Mouse (Mus musculus) lung, embryonic 15.5 days (tissue): ENCODE measurements around the gene Wdfy2. TPM values are rescaled to one million over a fixed set of nuclear protein-coding genes. Genes with fewer than 3 reads are reported as not detected.

Source experiments
- ATAC-seq: fragments of 200-750 bp; cut with Nextera tagmentation; 2 replicates; pipeline ENCODE4 v1.8.0; 2017; ENCODE audit warnings: moderate number of reproducible peaks, borderline replicate concordance; ENCODE audit not compliant: low FRiP score, low TSS enrichment; ENCODE audit errors: extremely low read depth
- H3K27ac ChIP-seq: fragments of 300-500 bp; sonication (generic); 2 replicates; pipeline ENCODE4 v1.5.1; 2015; ENCODE audit warnings: moderate library complexity, mild to moderate bottlenecking, inconsistent platforms
- H3K27me3 ChIP-seq: fragments of 300-500 bp; sonication (generic); 2 replicates; pipeline ENCODE4 v1.6.1; 2015; ENCODE audit warnings: inconsistent platforms
- H3K36me3 ChIP-seq: fragments of 300-500 bp; sonication (generic); 2 replicates; pipeline ENCODE4 v1.6.1; 2015; ENCODE audit warnings: inconsistent platforms
- H3K4me1 ChIP-seq: fragments of 300-500 bp; sonication (generic); 2 replicates; pipeline ENCODE4 v1.6.1; 2015; ENCODE audit warnings: inconsistent platforms
- H3K4me2 ChIP-seq: fragments of 300-500 bp; sonication (generic); 2 replicates; pipeline ENCODE4 v1.6.1; 2015; ENCODE audit warnings: inconsistent platforms, mild to moderate bottlenecking, moderate library complexity
- H3K4me3 ChIP-seq: fragments of 300-500 bp; sonication (generic); 2 replicates; pipeline ENCODE4 v1.5.1; 2015; ENCODE audit warnings: mild to moderate bottlenecking, inconsistent platforms
- H3K9ac ChIP-seq: fragments of 300-500 bp; sonication (generic); 2 replicates; pipeline ENCODE4 v1.6.1; 2015; ENCODE audit warnings: inconsistent platforms
- H3K9me3 ChIP-seq: fragments of 300-500 bp; sonication (generic); 2 replicates; pipeline ENCODE4 v1.6.1; 2016; ENCODE audit warnings: inconsistent platforms
- WGBS: fragments of 180-500 bp; shearing (Covaris S2); methylation state at CpG from one replicate; pipeline ENCODE4 v1.1.7; 2015; 5-methylcytosine and 5-hydroxymethylcytosine counted together
- polyA plus RNA-seq: library from polyadenylated mRNA; unstranded; fragments of >200 nt; fragmentation: Nextera tagmentation; extraction: Ambion mirVana; gene quantifications from 2 replicates; pipeline ENCODE4 v1.2.1, GENCODE M21; 2015

Gene Wdfy2
- polyA plus RNA-seq, 1 experiment from 2014 or later, result 6.2 TPM

GRCm38 (mm10) chr14:62867576-62867975, 30.1 kb downstream of the Wdfy2 start:
- Histone ChIP-seq H3K4me2 (no peak overlapping the region), H3K27me3 (no peaks in the 10 kb centered on the region), H3K27ac (no peak overlapping the region), H3K9ac (no peak overlapping the region), H3K4me3 (no peak overlapping the region), H3K36me3 (no peaks in the 10 kb centered on the region), H3K4me1 (peaks cover 22% of the 10 kb centered on the region), H3K9me3 (no peaks in the 10 kb centered on the region)
- ATAC-seq, result no peak
- WGBS, result 74% methylated on average over 1 of the region's 1 CpGs

GRCm38 (mm10) chr14:62868254-62868653, 30.8 kb downstream of the Wdfy2 start:
- H3K4me2 ChIP-seq, result no peak overlapping the region
- whole genome bisulfite sequencing, result 21% methylated on average over 3 of the region's 3 CpGs
- no peak overlapping the region for H3K9ac ChIP-seq
- no peaks in the 10 kb centered on the region for H3K36me3 ChIP-seq
- no peaks in the 10 kb centered on the region for H3K9me3 ChIP-seq
- peaks cover 22% of the 10 kb centered on the region for H3K4me1 ChIP-seq
- no peak overlapping the region for H3K27ac ChIP-seq
- no peak overlapping the region for H3K4me3 ChIP-seq
- H3K27me3 ChIP-seq, result no peaks in the 10 kb centered on the region
- ATAC-seq, result peak; percentile 39; the same call in 1 of the 2 replicates

DNA sequence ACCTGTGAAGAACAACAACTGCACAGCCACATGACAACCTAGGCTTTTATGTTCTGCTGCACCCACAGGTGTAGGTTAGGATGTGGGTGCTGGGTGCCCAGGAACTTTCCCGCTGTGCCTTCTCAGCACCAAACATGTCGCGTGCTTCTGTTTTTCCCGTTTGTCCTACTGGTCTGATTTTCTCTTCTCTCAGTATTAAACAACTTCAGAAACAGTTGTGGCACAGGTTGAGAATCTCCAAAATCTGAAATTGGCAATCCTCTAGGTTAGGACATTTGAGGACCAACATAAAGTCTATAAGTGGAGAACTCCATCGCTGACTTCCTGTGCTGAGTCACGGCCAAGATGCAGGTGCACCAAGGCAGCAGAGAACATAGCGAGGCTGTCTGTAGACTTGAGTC, 32.8 kb downstream of the Wdfy2 start:
- Histone ChIP-seq H3K36me3 (no peaks in the 10 kb centered on the region), H3K9me3 (no peaks in the 10 kb centered on the region), H3K4me3 (no peak overlapping the region), H3K9ac (no peak overlapping the region), H3K4me1 (peaks cover 19% of the 10 kb centered on the region), H3K4me2 (no peak overlapping the region), H3K27me3 (no peaks in the 10 kb centered on the region), H3K27ac (no peak overlapping the region)
- no peak for ATAC-seq
- WGBS, result 96% methylated on average over 7 of the region's 7 CpGs

GRCm38 (mm10) chr14:62871431-62871830, 34.0 kb downstream of the Wdfy2 start:
- Histone ChIP-seq H3K4me2 (no peak overlapping the region), H3K4me1 (peaks cover 17% of the 10 kb centered on the region), H3K27ac (no peak overlapping the region), H3K4me3 (no peak overlapping the region), H3K36me3 (no peaks in the 10 kb centered on the region), H3K27me3 (no peaks in the 10 kb centered on the region), H3K9ac (no peak overlapping the region), H3K9me3 (no peaks in the 10 kb centered on the region)
- no peak for ATAC-seq
- WGBS, result 75% methylated on average over 5 of the region's 5 CpGs

DNA sequence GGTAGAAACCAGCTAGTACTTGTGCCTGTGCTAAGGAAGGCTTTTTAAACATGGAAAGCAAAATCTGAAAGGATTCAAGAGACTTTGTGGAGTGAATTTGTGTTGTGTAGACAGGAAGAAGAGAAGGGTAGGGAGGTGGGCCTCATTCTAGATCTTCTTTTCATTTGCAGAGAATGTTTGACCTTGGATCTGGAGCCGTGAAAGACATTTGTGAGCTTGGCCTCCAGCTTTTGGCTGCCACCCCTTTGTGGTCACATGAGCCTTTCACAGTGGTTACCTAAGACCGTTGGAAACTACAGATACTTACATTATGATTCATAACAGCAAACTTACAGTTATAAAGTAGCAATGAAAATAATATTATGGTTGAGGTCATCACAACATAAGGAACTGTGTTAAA, 34.5 kb downstream of the Wdfy2 start:
- WGBS, result 69% methylated on average over 2 of the region's 2 CpGs
- Histone ChIP-seq H3K9ac (no peak overlapping the region), H3K4me3 (no peak overlapping the region), H3K4me2 (no peak overlapping the region), H3K27me3 (no peaks in the 10 kb centered on the region), H3K9me3 (no peaks in the 10 kb centered on the region), H3K27ac (no peak overlapping the region), H3K4me1 (peaks cover 16% of the 10 kb centered on the region), H3K36me3 (no peaks in the 10 kb centered on the region)
- ATAC-seq, result no peak

DNA sequence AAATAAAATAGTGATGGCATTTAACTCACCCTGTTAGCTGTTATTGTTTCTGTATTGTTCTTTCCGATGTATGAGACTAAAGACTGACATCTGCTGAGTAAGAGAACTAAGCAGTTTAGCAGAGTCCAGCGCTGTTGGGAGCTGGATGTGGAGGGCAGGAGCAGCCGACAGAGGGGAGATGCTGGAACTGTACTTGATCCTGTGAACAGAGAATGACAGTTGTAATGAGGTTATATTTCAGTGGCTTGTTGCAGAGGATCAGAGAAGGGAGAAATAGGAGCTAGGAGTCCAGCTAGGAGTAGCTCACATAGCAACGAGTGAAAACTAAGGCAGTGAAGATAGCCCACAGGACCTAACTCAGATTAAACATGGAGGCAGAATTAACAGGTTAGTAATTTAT, 36.3 kb downstream of the Wdfy2 start:
- Histone ChIP-seq H3K4me2 (no peak overlapping the region), H3K27me3 (no peaks in the 10 kb centered on the region), H3K9me3 (no peaks in the 10 kb centered on the region), H3K27ac (no peak overlapping the region), H3K4me1 (peaks cover 9% of the 10 kb centered on the region), H3K4me3 (no peak overlapping the region), H3K36me3 (no peaks in the 10 kb centered on the region), H3K9ac (no peak overlapping the region)
- ATAC-seq, result no peak
- 73% methylated on average over 4 of the region's 4 CpGs for WGBS

DNA sequence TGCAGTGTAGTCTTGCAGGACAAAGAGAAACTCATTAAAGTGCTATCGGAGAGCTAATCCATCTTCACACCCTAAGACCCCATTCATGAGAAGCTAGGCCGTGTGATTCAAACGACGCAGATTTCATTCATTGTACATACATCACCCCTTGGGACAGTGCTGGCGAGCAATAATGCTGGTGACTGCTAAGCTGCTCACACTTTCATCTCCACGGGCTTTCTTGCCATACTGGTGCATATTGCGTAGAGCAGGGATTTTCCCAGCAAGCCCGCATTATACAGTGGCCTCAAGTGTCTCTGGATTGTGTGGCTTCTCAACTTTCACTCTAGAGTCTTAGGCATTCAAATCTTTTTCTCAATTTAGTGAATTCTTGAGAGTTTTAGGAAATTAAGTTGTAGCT, 36.9 kb downstream of the Wdfy2 start:
- Histone ChIP-seq H3K4me3 (no peak overlapping the region), H3K27ac (no peak overlapping the region), H3K9me3 (no peaks in the 10 kb centered on the region), H3K36me3 (no peaks in the 10 kb centered on the region), H3K27me3 (no peaks in the 10 kb centered on the region), H3K4me2 (no peak overlapping the region), H3K9ac (no peak overlapping the region), H3K4me1 (peaks cover 14% of the 10 kb centered on the region)
- ATAC-seq, result no peak
- 78% methylated on average over 8 of the region's 8 CpGs for WGBS

DNA sequence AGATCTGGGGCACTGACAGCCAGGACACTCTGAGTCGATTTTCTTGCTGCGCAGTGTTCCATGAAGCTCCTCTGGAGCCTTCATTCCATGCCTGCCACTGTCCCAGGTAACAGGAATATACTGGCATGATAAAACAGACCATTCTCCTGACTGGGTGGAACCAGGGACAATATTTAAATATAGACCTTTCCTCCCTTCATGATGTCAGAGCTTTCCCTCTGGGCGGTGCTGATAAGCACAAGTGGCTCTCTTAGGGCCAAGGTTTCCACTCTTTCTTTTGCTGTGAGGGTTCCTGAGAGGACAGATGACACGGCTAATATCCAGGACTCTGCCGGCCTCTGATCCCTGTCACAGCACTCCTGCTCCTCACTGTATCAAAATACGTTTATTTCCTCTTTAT, 40.6 kb downstream of the Wdfy2 start:
- Histone ChIP-seq H3K4me3 (no peak overlapping the region), H3K9ac (no peak overlapping the region), H3K4me2 (no peak overlapping the region), H3K36me3 (no peaks in the 10 kb centered on the region), H3K27ac (no peak overlapping the region), H3K27me3 (no peaks in the 10 kb centered on the region), H3K4me1 (peaks cover 27% of the 10 kb centered on the region), H3K9me3 (no peaks in the 10 kb centered on the region)
- ATAC-seq, result no peak
- WGBS, result 44% methylated on average over 6 of the region's 6 CpGs

- Histone ChIP-seq H3K27ac (no peak overlapping the region), H3K9me3 (no peaks in the 10 kb centered on the region), H3K36me3 (no peaks in the 10 kb centered on the region), H3K4me3 (no peak overlapping the region), H3K4me1 (peaks cover 27% of the 10 kb centered on the region), H3K4me2 (no peak overlapping the region), H3K9ac (no peak overlapping the region), H3K27me3 (no peaks in the 10 kb centered on the region)
- ATAC-seq, result no peak
- WGBS, result 55% methylated on average over 7 of the region's 7 CpGs
Observed at GRCm38 (mm10) chr14:62878634-62879430, 41.4 kb downstream of the Wdfy2 start.

DNA sequence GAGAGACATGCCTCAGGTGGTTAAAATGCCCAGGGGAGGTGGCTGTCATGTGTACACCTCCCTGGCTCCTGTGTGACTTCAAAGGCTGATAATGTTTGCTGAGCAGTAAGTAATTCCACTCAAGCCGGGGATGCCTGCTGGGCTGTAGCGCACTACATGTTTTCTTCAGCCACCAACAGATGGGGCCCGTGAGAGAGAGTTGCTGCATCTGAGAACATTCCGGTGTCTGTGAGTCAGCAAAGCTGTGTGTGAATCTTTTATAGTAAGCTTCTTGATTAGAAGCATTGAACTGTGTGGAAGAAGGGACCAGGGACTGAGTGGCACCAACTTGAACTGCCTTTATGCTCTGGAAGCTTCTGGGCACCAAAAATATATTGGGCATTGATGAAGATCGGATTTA, 42.0 kb downstream of the Wdfy2 start:
- Histone ChIP-seq H3K9me3 (no peaks in the 10 kb centered on the region), H3K4me2 (no peak overlapping the region), H3K4me3 (no peak overlapping the region), H3K27ac (peak overlapping the region; percentile 29; the same call in 1 of the 2 replicates), H3K36me3 (no peaks in the 10 kb centered on the region), H3K4me1 (peaks cover 30% of the 10 kb centered on the region), H3K9ac (no peak overlapping the region), H3K27me3 (no peaks in the 10 kb centered on the region)
- WGBS, result 13% methylated on average over 5 of the region's 5 CpGs
- ATAC-seq, result peak; percentile 56; the same call in 1 of the 2 replicates

GRCm38 (mm10) chr14:62880084-62880851, 42.8 kb downstream of the Wdfy2 start:
- H3K4me3 ChIP-seq, result no peak overlapping the region
- H3K9me3 ChIP-seq, result no peaks in the 10 kb centered on the region
- H3K36me3 ChIP-seq, result no peaks in the 10 kb centered on the region
- peak; percentile 56; the same call in 1 of the 2 replicates for ATAC-seq
- no peak overlapping the region for H3K27ac ChIP-seq
- no peak overlapping the region for H3K9ac ChIP-seq
- peaks cover 38% of the 10 kb centered on the region for H3K4me1 ChIP-seq
- 46% methylated on average over 5 of the region's 5 CpGs for whole genome bisulfite sequencing
- no peak overlapping the region for H3K4me2 ChIP-seq
- no peaks in the 10 kb centered on the region for H3K27me3 ChIP-seq

DNA sequence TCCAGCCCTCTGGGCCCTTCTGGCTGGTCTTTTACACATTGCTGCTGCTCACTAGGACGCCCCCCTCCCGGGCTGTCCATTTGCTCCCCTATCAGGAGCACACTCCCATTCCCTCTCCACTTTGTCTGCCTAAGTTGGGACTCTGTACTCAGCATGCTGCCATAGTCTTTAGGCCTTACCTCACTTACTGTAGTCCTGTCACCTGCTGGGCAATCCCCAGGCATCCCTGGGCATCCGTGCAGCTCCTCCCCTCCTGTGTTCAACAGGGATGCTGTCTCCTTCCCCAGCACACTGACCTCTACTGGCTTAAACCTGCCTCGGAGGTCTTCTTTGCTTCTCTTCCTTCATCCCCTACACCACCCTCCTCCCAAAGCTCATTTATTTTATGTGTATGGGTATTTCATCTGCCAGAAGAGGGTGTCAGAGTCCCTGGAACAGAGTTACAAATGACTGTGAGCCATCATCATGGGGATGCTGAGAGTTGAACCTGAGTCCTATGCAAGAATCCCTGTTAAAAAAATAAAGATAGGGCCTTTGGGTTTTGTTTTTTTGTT, 44.7 kb downstream of the Wdfy2 start:
- H3K9ac ChIP-seq, result no peak overlapping the region
- H3K4me1 ChIP-seq, result peaks cover 38% of the 10 kb centered on the region
- no peak overlapping the region for H3K4me3 ChIP-seq
- H3K9me3 ChIP-seq, result no peaks in the 10 kb centered on the region
- no peak overlapping the region for H3K27ac ChIP-seq
- no peak overlapping the region for H3K4me2 ChIP-seq
- ATAC-seq, result no peak
- 44% methylated on average over 4 of the region's 4 CpGs for WGBS
- no peaks in the 10 kb centered on the region for H3K36me3 ChIP-seq
- no peaks in the 10 kb centered on the region for H3K27me3 ChIP-seq
